Mouse (Mus musculus): ENCODE data around the gene Ttc37.

DNA sequence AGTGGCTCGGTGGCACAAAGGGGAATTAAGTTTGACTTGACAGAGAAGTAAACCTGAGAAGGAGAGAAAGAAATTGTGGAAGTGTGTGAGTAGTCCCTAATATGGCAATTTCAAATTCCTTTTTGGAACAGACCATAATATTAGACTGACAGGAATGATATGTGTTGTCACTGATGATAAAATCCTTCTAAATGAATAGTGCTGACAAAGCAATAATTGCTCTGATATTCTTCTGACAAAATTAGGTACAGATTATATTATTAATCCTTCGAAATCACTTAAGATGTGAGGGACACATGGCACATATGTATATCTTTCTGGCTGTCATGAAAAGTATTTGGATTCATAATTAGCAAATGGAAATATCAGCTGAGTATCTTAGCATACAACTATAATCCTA is 116.4 kb downstream of the Ttc37 start:
- TF ChIP-seq CTCF (IDR thresholded peaks at IDR 0.05; ENCODE audit: borderline replicate concordance, insufficient read depth, low read length), result no peak
- TF ChIP-seq POLR2A (IDR thresholded peaks at IDR 0.05; ENCODE audit: low read depth, low read length), result no peak
